Mouse (Mus musculus) liver, embryonic 12.5 days (tissue): ENCODE measurements around the gene Wdfy3. TPM values are rescaled to one million over a fixed set of nuclear protein-coding genes. Genes with fewer than 3 reads are reported as not detected.

Experiments used
- ATAC-seq: fragments of 200-750 bp; cut with Nextera tagmentation; 2 replicates; pipeline ENCODE4 v1.8.0; 2017; ENCODE audit warnings: moderate number of reproducible peaks, mild to moderate bottlenecking, moderate library complexity
- H3K27ac ChIP-seq: fragments of 300-500 bp; sonication (generic); 2 replicates; pipeline ENCODE4 v1.5.1; 2016; ENCODE audit warnings: mild to moderate bottlenecking
- H3K27me3 ChIP-seq: fragments of 300-500 bp; sonication (generic); replicated peaks from 2 replicates; pipeline ENCODE4 v1.6.1; 2016; ENCODE audit warnings: mild to moderate bottlenecking, moderate library complexity
- H3K36me3 ChIP-seq: fragments of 300-500 bp; sonication (generic); 2 replicates; pipeline ENCODE4 v1.6.1; 2016; ENCODE audit warnings: mild to moderate bottlenecking, moderate library complexity
- H3K4me1 ChIP-seq: fragments of 300-500 bp; sonication (generic); 2 replicates; pipeline ENCODE4 v1.6.1; 2016
- H3K4me2 ChIP-seq: fragments of 300-500 bp; sonication (generic); 2 replicates; pipeline ENCODE4 v1.6.1; 2016; ENCODE audit warnings: mild to moderate bottlenecking, moderate library complexity
- H3K4me3 ChIP-seq: fragments of 300-500 bp; sonication (generic); 2 replicates; pipeline ENCODE4 v1.5.1; 2016; ENCODE audit warnings: mild to moderate bottlenecking, moderate library complexity
- H3K9ac ChIP-seq: fragments of 300-500 bp; sonication (generic); 2 replicates; pipeline ENCODE4 v1.6.1; 2016; ENCODE audit warnings: mild to moderate bottlenecking, moderate library complexity
- H3K9me3 ChIP-seq: fragments of 300-500 bp; sonication (generic); replicated peaks from 2 replicates; pipeline ENCODE4 v1.6.1; 2016; ENCODE audit warnings: mild to moderate bottlenecking, moderate library complexity
- WGBS: fragments of 180-500 bp; shearing (Covaris S2); methylation state at CpG from one replicate; pipeline ENCODE4 v1.1.7; 2016; ENCODE audit not compliant: insufficient replicate concordance; 5-methylcytosine and 5-hydroxymethylcytosine counted together
- polyA plus RNA-seq: library from polyadenylated mRNA; unstranded; fragments of >200 nt; fragmentation: Nextera tagmentation; extraction: Ambion mirVana; gene quantifications from 2 replicates; pipeline ENCODE4 v1.2.1, GENCODE M21; 2016

Wdfy3 gene
- polyA plus RNA-seq, 1 experiment from 2014 or later = 7.4 TPM

- ATAC-seq = no peak
- Histone ChIP-seq H3K36me3 (peaks cover 4% of the 10 kb centered on the region; the same call in 1 of the 2 replicates), H3K9me3 (no peaks in the 10 kb centered on the region), H3K9ac (no peak overlapping the region), H3K27me3 (peaks cover 7% of the 10 kb centered on the region; the same call in 1 of the 2 replicates), H3K4me1 (peaks cover 31% of the 10 kb centered on the region), H3K27ac (no peak overlapping the region), H3K4me2 (no peak overlapping the region), H3K4me3 (no peak overlapping the region)
- WGBS = 68% methylated on average over 4 of the region's 4 CpGs
Measured at GRCm38 (mm10) chr5:102072057-102072456, 2.3 kb upstream of the Wdfy3 start.

- WGBS = 33% methylated on average over 3 of the region's 3 CpGs
- Histone ChIP-seq H3K9ac (no peak overlapping the region), H3K4me3 (no peak overlapping the region), H3K4me2 (no peak overlapping the region), H3K9me3 (no peaks in the 10 kb centered on the region), H3K36me3 (peaks cover 8% of the 10 kb centered on the region; the same call in 1 of the 2 replicates), H3K4me1 (peaks cover 34% of the 10 kb centered on the region), H3K27me3 (peaks cover 7% of the 10 kb centered on the region; the same call in 1 of the 2 replicates), H3K27ac (no peak overlapping the region)
- no peak for ATAC-seq
Measured at GRCm38 (mm10) chr5:102071241-102071640, 1.5 kb upstream of the Wdfy3 start.

GRCm38 (mm10) chr5:102070788-102071187 is 1.1 kb upstream of the Wdfy3 start:
- WGBS = 26% methylated on average over 4 of the region's 4 CpGs
- H3K4me2 ChIP-seq = peak overlapping the region; percentile 93
- no peak overlapping the region for H3K27ac ChIP-seq
- ATAC-seq = no peak
- H3K9me3 ChIP-seq = no peaks in the 10 kb centered on the region
- H3K27me3 ChIP-seq = peaks cover 7% of the 10 kb centered on the region; the same call in 1 of the 2 replicates
- H3K4me3 ChIP-seq = 0 out of 2 replicates have a peak overlapping the region, but pooled peaks have one; percentile 94
- H3K36me3 ChIP-seq = peaks cover 8% of the 10 kb centered on the region; the same call in 1 of the 2 replicates
- H3K4me1 ChIP-seq = peaks cover 34% of the 10 kb centered on the region
- H3K9ac ChIP-seq = no peak overlapping the region

DNA sequence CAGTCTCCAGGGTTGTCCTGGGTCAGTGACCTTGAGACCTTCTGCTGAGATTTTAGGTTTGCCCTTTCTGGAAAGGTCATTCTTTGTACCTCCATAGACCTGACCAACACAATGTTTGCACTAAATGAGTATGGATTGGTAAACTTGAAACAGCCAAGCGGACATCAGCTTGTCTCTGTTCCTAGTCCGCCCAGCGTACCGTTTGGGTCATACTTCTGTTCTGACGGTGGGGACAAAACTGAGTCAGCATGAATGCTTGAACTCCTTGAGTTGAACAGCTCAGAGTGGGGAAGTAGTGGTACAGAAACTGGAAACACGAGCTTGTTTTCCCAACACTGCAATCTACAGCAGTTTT is 670 bp upstream of the Wdfy3 start:
- Histone ChIP-seq H3K4me1 (peaks cover 36% of the 10 kb centered on the region), H3K27ac (peak overlapping the region; percentile 86), H3K9me3 (no peaks in the 10 kb centered on the region), H3K9ac (peak overlapping the region; percentile 93), H3K4me2 (peak overlapping the region; percentile 93), H3K36me3 (peaks cover 8% of the 10 kb centered on the region; the same call in 1 of the 2 replicates), H3K4me3 (peak overlapping the region; percentile 94), H3K27me3 (peaks cover 7% of the 10 kb centered on the region; the same call in 1 of the 2 replicates)
- 10% methylated on average over 6 of the region's 6 CpGs for WGBS
- peak; percentile 0; the same call in 1 of the 2 replicates for ATAC-seq

DNA sequence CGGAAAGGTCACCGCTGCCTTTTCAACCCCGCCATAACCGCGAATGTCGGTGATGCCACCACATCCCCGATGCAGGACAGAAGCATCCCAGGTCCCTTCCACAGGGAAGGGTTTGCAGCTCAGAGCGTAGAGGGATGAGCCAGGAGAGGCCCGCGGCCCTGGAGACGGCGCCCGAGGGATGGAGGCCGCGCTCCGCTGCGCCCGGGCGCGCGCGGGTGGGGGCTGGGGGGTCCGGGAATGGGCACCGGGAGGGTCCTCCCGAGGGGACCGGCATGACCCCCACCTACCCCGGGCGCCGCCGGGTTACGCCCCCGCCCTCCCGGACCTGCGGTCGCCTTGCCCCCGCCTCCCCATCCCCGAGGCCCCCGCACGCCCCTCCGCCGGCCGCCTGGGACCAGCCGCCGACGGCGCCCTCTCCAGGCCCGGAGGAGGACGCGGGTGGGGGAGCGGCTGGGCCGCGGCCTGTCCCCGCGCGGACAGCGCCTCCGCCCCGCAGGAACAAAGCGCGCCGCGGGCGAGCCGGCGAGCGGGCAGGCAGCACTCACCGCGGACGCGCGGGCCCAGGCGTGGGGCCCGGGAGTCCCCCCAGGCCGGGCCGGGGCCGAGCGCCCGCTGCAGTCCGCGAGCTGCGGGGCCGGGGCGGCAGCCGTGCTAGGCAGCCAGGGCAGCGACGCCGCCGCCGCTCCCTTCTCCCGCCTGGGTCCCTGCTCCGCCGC is 512 bp downstream of the Wdfy3 start:
- Histone ChIP-seq H3K4me3 (peak overlapping the region; percentile 94), H3K9me3 (no peaks in the 10 kb centered on the region), H3K36me3 (peaks cover 8% of the 10 kb centered on the region; the same call in 1 of the 2 replicates), H3K27me3 (peaks cover 7% of the 10 kb centered on the region; the same call in 1 of the 2 replicates), H3K27ac (peak overlapping the region; percentile 86), H3K4me1 (peaks cover 45% of the 10 kb centered on the region), H3K9ac (peak overlapping the region; percentile 93), H3K4me2 (peak overlapping the region; percentile 93)
- ATAC-seq = peak; percentile 76
- WGBS = under 1% methylated on average over 72 of the region's 92 CpGs

- H3K27ac ChIP-seq = no peak overlapping the region
- peaks cover 8% of the 10 kb centered on the region; the same call in 1 of the 2 replicates for H3K36me3 ChIP-seq
- WGBS = 93% methylated on average over 6 of the region's 6 CpGs
- H3K9ac ChIP-seq = no peak overlapping the region
- H3K27me3 ChIP-seq = peaks cover 7% of the 10 kb centered on the region; the same call in 1 of the 2 replicates
- no peaks in the 10 kb centered on the region for H3K9me3 ChIP-seq
- peaks cover 72% of the 10 kb centered on the region for H3K4me1 ChIP-seq
- no peak overlapping the region for H3K4me2 ChIP-seq
- H3K4me3 ChIP-seq = no peak overlapping the region
- no peak for ATAC-seq
Measured at GRCm38 (mm10) chr5:102066458-102066857, 3.3 kb downstream of the Wdfy3 start.

DNA sequence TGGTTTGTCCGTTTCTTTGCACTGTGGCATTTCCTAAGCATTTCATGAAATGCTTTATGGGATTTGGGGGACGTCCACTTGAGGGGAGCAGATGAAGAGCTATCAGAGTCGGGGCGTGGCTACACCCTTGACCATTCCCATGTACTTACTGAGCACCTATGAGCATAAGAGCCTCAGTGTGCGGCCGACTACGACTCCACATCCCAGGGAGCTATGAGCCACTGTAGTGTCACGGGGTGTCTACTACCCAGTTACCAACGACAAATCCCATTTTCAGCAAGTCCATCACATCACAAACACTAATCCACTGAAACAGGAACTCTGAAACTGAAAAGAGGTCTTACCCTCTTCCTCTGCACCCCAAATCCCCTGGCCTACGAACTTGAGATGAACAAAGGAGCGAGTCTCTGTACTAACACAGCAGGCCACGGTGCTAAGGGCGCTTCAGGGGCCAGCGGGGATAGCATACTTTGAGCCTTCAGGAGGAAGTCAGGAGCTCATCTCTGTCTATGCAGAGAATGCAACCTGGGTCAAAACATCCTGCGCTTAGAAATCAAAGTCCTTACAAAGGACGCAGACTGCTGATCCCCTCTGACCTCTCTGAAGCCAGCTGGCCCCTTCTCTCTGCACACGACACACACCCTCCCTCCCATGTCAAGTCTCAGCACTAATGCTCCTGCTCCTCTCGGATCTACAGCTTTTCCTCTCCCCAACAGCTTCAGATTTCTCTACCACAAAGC is 6.5 kb downstream of the Wdfy3 start:
- Histone ChIP-seq H3K36me3 (peaks cover 8% of the 10 kb centered on the region; the same call in 1 of the 2 replicates), H3K9ac (no peak overlapping the region), H3K4me3 (no peak overlapping the region), H3K4me1 (peaks cover 56% of the 10 kb centered on the region), H3K27ac (no peak overlapping the region), H3K4me2 (no peak overlapping the region), H3K9me3 (no peaks in the 10 kb centered on the region), H3K27me3 (no peaks in the 10 kb centered on the region)
- 73% methylated on average over 18 of the region's 18 CpGs for WGBS
- ATAC-seq = peak; percentile 43

DNA sequence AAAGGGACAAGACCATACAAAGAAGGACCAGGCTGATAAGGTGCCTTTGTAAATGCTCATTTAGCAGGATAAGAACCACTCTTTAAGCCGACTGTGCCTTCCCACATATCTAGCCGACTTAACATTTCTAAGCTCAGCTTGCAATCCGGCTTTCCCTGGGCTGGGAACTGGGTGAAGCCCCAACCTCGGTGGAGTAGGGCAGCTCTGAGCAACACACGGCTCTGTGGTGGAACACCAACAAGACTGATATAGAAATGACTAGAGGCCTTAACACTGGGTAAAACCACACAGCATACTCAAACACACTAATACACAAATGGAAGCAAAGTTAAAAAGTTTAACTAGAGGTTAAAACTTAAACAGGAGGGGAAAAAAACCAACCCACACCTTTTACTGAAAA is 7.9 kb downstream of the Wdfy3 start:
- WGBS = 24% methylated on average over 5 of the region's 5 CpGs
- Histone ChIP-seq H3K27me3 (no peaks in the 10 kb centered on the region), H3K4me3 (no peak overlapping the region), H3K27ac (0 out of 2 replicates have a peak overlapping the region, but pooled peaks have one; percentile 14), H3K9me3 (no peaks in the 10 kb centered on the region), H3K4me2 (no peak overlapping the region), H3K36me3 (peaks cover 2% of the 10 kb centered on the region; the same call in 1 of the 2 replicates), H3K9ac (no peak overlapping the region), H3K4me1 (peaks cover 43% of the 10 kb centered on the region)
- 0 out of 2 replicates have a peak, but pooled peaks have one; percentile 39 for ATAC-seq

GRCm38 (mm10) chr5:102055946-102056345 is 13.8 kb downstream of the Wdfy3 start:
- H3K4me2 ChIP-seq = no peak overlapping the region
- H3K4me3 ChIP-seq = no peak overlapping the region
- WGBS = 51% methylated on average over 7 of the region's 7 CpGs
- no peaks in the 10 kb centered on the region for H3K36me3 ChIP-seq
- H3K9me3 ChIP-seq = no peaks in the 10 kb centered on the region
- no peaks in the 10 kb centered on the region for H3K27me3 ChIP-seq
- H3K27ac ChIP-seq = no peak overlapping the region
- peak overlapping the region; percentile 35; the same call in 1 of the 2 replicates for H3K9ac ChIP-seq
- H3K4me1 ChIP-seq = peaks cover 52% of the 10 kb centered on the region
- no peak for ATAC-seq

DNA sequence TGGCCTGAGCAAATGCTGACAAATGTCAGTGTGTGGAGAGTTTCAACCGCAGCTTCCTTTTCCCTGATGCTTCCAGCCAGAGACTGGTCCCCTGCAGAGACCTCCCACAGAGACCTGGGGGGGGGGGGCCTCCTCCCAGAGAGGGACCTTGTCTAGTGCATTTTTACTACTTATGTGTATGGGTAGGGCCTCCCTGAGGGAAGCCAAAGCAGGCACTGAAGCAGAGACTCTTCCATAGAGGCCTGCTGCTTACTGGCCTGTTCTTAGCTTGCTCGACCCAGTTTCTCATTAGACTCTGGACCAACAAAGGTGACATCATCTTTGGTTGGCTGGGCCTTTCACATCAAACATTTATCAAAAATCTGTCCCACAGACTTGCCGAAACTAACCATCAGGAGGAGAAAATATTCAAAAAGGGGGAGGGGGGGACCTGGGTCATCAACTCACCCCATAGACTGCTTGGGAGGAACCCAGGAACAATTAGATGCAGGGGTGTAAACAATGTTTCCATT is 14.5 kb downstream of the Wdfy3 start:
- H3K4me3 ChIP-seq = no peak overlapping the region
- 0 out of 2 replicates have a peak overlapping the region, but pooled peaks have one; percentile 31 for H3K27ac ChIP-seq
- no peak overlapping the region for H3K4me2 ChIP-seq
- ATAC-seq = peak; percentile 37
- H3K36me3 ChIP-seq = no peaks in the 10 kb centered on the region
- H3K27me3 ChIP-seq = no peaks in the 10 kb centered on the region
- WGBS = 26% methylated on average over 3 of the region's 3 CpGs
- peaks cover 60% of the 10 kb centered on the region for H3K4me1 ChIP-seq
- H3K9ac ChIP-seq = no peak overlapping the region
- no peaks in the 10 kb centered on the region for H3K9me3 ChIP-seq

GRCm38 (mm10) chr5:102054511-102055093 is 15.1 kb downstream of the Wdfy3 start:
- H3K9me3 ChIP-seq = no peaks in the 10 kb centered on the region
- H3K27me3 ChIP-seq = no peaks in the 10 kb centered on the region
- ATAC-seq = peak; percentile 22; the same call in 1 of the 2 replicates
- no peak overlapping the region for H3K27ac ChIP-seq
- WGBS = 51% methylated on average over 11 of the region's 11 CpGs
- no peak overlapping the region for H3K4me2 ChIP-seq
- H3K4me3 ChIP-seq = no peak overlapping the region
- peaks cover 64% of the 10 kb centered on the region for H3K4me1 ChIP-seq
- H3K9ac ChIP-seq = no peak overlapping the region
- no peaks in the 10 kb centered on the region for H3K36me3 ChIP-seq
